Comparison of ENCODE assay signal across 9 mouse cellular contexts in the genomic region with DNA sequence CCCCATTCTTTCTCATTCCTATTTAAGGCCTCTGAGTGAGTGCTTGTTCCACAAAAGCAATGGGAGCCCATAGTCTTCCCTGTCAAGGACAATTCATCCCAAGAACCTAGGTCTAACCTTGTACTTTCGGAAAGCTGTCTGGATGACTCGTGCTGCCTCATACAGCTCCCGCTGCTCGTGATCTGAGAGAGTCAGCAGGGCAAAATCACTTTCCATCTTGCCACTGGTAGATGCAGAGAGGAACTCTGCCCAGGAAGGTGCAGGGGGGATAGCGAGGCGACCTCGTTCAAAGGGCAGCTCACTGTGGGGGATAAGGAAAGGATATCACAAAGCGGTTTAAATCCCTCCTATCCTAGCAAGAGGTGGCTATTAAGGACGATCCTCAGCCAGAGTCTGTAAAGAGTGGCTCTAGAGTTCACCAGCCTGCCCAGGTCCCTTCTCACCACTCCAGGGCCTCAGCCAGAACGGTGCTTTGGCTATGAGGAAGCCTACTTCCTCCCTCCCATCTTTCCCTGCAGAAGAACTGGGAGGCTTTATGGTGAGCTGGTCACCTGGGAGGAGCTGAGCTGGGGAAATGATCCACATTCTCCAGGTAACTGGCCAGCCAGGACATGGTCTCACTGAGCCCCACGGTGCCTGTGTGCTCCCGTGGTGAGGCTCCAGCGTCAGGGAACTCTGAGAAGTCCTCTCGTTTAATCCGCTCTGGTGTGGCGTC. TPM values are rescaled to one million over a fixed set of nuclear protein-coding genes. Genes with fewer than 3 reads are reported as not detected.
DNase-seq lines count a peak whose midpoint lies in the region; ATAC-seq and TF ChIP-seq lines count a peak whose summit lies in the region.
"Had no signal": no experiment of that assay in that cellular context is flagged by ENCODE, and none has a peak within 500 bp of the region (broad histone marks: within the 10 kb centered on the region; RNA-seq: fewer than 3 reads in every experiment).

No protein-coding gene starts in this region.

- H3K9me3 ChIP-seq in kidney, embryonic 16.5 days (ENCODE audit: low read length) = no peaks in the 10 kb centered on the region
- no peaks in the 10 kb centered on the region for H3K9me3 ChIP-seq in limb, embryonic 14.5 days (ENCODE audit: control insufficient read depth, low read length)

- 88% methylated on average over 16 of the region's 16 CpGs for WGBS in kidney, embryonic 16.5 days
- WGBS in limb, embryonic 14.5 days = 89% methylated on average over 16 of the region's 16 CpGs

- no peak overlapping the region for H3K27ac ChIP-seq in kidney, embryonic 16.5 days (ENCODE audit: low read length)
- H3K27ac ChIP-seq in limb, embryonic 14.5 days (replicated peaks; ENCODE audit: low read depth, low read length) = no peak overlapping the region

- H3K9ac ChIP-seq in kidney, embryonic 16.5 days (replicated peaks; ENCODE audit: low read length) = no peak overlapping the region
- H3K9ac ChIP-seq in limb, embryonic 14.5 days (ENCODE audit: low read depth, low read length, severe bottlenecking) = no peak overlapping the region

- H3K4me2 ChIP-seq in kidney, embryonic 16.5 days (replicated peaks; ENCODE audit: low read depth, low read length) = no peak overlapping the region
- H3K4me2 ChIP-seq in limb, embryonic 14.5 days (replicated peaks; ENCODE audit: low read depth, low read length, severe bottlenecking) = peak overlapping the region; percentile 87; the same call in 1 of the 2 replicates

- no peak for TF ChIP-seq POLR2A in limb, embryonic 14.5 days (IDR thresholded peaks at IDR 0.05; ENCODE audit: borderline replicate concordance, extremely low read depth, insufficient read depth, insufficient read length)

- H3K4me1 ChIP-seq in kidney, embryonic 16.5 days (ENCODE audit: insufficient read depth, low read length) = peaks cover 24% of the 10 kb centered on the region
- peaks cover 11% of the 10 kb centered on the region for H3K4me1 ChIP-seq in limb, embryonic 14.5 days (ENCODE audit: control insufficient read depth, insufficient read depth, low read length)

- no peak for ATAC-seq in kidney, embryonic 16.5 days (ENCODE audit: low FRiP score, low TSS enrichment)
- ATAC-seq in limb, embryonic 14.5 days (ENCODE audit: low FRiP score, low read depth) = no peak
- ATAC-seq: inflammation-experienced regulatory T-cells, adult 6 months had no signal

- H3K36me3 ChIP-seq in kidney, embryonic 16.5 days (ENCODE audit: insufficient read depth, low read length) = peaks cover 18% of the 10 kb centered on the region
- peaks cover 48% of the 10 kb centered on the region for H3K36me3 ChIP-seq in limb, embryonic 14.5 days (ENCODE audit: control insufficient read depth, insufficient read depth, low read length)

- H3K27me3 ChIP-seq in kidney, embryonic 16.5 days (ENCODE audit: insufficient read depth, low read length) = no peaks in the 10 kb centered on the region
- no peaks in the 10 kb centered on the region for H3K27me3 ChIP-seq in limb, embryonic 14.5 days (ENCODE audit: control insufficient read depth, insufficient read depth, low read length)

- H3K4me3 ChIP-seq in kidney, embryonic 16.5 days (ENCODE audit: low read length) = no peak overlapping the region
- H3K4me3 ChIP-seq in limb, embryonic 14.5 days (replicated peaks; ENCODE audit: low read length) = no peak overlapping the region

- DNase-seq in adrenal gland, postnatal 10 days = peak; percentile 48
- DNase-seq in adrenal gland, adult 8-10 months = no peak
- peak; percentile 46 for DNase-seq in kidney, adult 9 months
- DNase-seq in adrenal gland, postnatal 36 days = peak; percentile 45 to 54
- DNase-seq in limb, embryonic 14.5 days (ENCODE audit: low spot score) = no peak
- DNase-seq in cerebellum, adult 11 months = no peak
- no peak for DNase-seq in layer of hippocampus, postnatal 25 days (ENCODE audit: extremely low spot score in 1 of 2, low spot score in 1 of 2)

RNA-seq across cellular contexts. Expression of a gene that starts 2.3 kb away (rescaled TPM):
- total RNA-seq in adrenal gland, postnatal 10 days (2021) = 10 to 100 TPM; 66.5 to 72.6 TPM
- 100 to 1,000 TPM in 1 of 4 experiments, 10 to 100 TPM in 3; 79.2 to 112 (median 89.0) TPM for total RNA-seq in adrenal gland, adult 8-10 months (2022)
- 206 and 209 TPM in 2 replicates for polyA plus RNA-seq in kidney, embryonic 16.5 days (2015; fragmentation: Nextera tagmentation; extraction: Ambion mirVana)
- 10 to 100 TPM; 87.1 to 88.1 TPM for total RNA-seq in adrenal gland, postnatal 36 days (2021)
- polyA plus RNA-seq in limb, embryonic 14.5 days (2012; rRNA removed) = 63.3 and 93.7 TPM in 2 replicates
- polyA plus RNA-seq in limb, embryonic 14.5 days (2014; fragmentation: Nextera tagmentation; extraction: Ambion mirVana) = 97.0 and 98.1 TPM in 2 replicates
- 10 to 100 TPM; 48.7 to 48.8 TPM for total RNA-seq in layer of hippocampus, postnatal 25 days (2021)

RNA-seq across cellular contexts. Expression of a gene that starts 14.5 kb away (rescaled TPM):
- total RNA-seq in adrenal gland, postnatal 10 days (2021) = 100 to 1,000 TPM in 1 of 2 experiments, 10 to 100 TPM in 1; 89.5 to 224 TPM
- 10 to 100 TPM; 39.4 to 66.5 (median 54.7) TPM for total RNA-seq in adrenal gland, adult 8-10 months (2022)
- 23.1 and 28.0 TPM in 2 replicates for polyA plus RNA-seq in kidney, embryonic 16.5 days (2015; fragmentation: Nextera tagmentation; extraction: Ambion mirVana)
- total RNA-seq in adrenal gland, postnatal 36 days (2021) = 10 to 100 TPM; 21.2 to 35.5 TPM
- 75.3 and 84.6 TPM in 2 replicates for polyA plus RNA-seq in limb, embryonic 14.5 days (2012; rRNA removed)
- 60.3 and 89.9 TPM in 2 replicates for polyA plus RNA-seq in limb, embryonic 14.5 days (2014; fragmentation: Nextera tagmentation; extraction: Ambion mirVana)
- 1 to 10 TPM; 7.2 to 8.2 TPM for total RNA-seq in layer of hippocampus, postnatal 25 days (2021)

RNA-seq across cellular contexts. Expression of a gene that starts 16.4 kb away (rescaled TPM):
- total RNA-seq in adrenal gland, postnatal 10 days (2021) = 10 to 100 TPM; 34.3 to 43.8 TPM
- total RNA-seq in adrenal gland, adult 8-10 months (2022) = 10 to 100 TPM; 42.7 to 57.7 (median 49.8) TPM
- polyA plus RNA-seq in kidney, embryonic 16.5 days (2015; fragmentation: Nextera tagmentation; extraction: Ambion mirVana) = 12.7 and 17.0 TPM in 2 replicates
- total RNA-seq in adrenal gland, postnatal 36 days (2021) = 10 to 100 TPM; 36.5 to 45.7 TPM
- polyA plus RNA-seq in limb, embryonic 14.5 days (2012; rRNA removed) = 20.3 and 26.6 TPM in 2 replicates
- 14.4 and 16.6 TPM in 2 replicates for polyA plus RNA-seq in limb, embryonic 14.5 days (2014; fragmentation: Nextera tagmentation; extraction: Ambion mirVana)
- total RNA-seq in layer of hippocampus, postnatal 25 days (2021) = 100 to 1,000 TPM; 326 to 389 TPM

RNA-seq across cellular contexts. Expression of a gene that starts 17.0 kb away (rescaled TPM):
- total RNA-seq in adrenal gland, postnatal 10 days (2021) = 100 to 1,000 TPM; 677 to 708 TPM
- 1,000 to 10,000 TPM in 1 of 4 experiments, 100 to 1,000 TPM in 3; 582 to 1,056 (median 737) TPM for total RNA-seq in adrenal gland, adult 8-10 months (2022)
- 1,671 and 1,948 TPM in 2 replicates for polyA plus RNA-seq in kidney, embryonic 16.5 days (2015; fragmentation: Nextera tagmentation; extraction: Ambion mirVana)
- 100 to 1,000 TPM; 853 to 925 TPM for total RNA-seq in adrenal gland, postnatal 36 days (2021)
- polyA plus RNA-seq in limb, embryonic 14.5 days (2012; rRNA removed) = 946 and 1,024 TPM in 2 replicates
- polyA plus RNA-seq in limb, embryonic 14.5 days (2014; fragmentation: Nextera tagmentation; extraction: Ambion mirVana) = 1,646 and 1,675 TPM in 2 replicates
- total RNA-seq in layer of hippocampus, postnatal 25 days (2021) = 100 to 1,000 TPM; 376 to 385 TPM

RNA-seq across cellular contexts. Expression of a gene that starts 24.2 kb away (rescaled TPM):
- total RNA-seq in adrenal gland, postnatal 10 days (2021) = 100 to 1,000 TPM; 180 to 220 TPM
- total RNA-seq in adrenal gland, adult 8-10 months (2022) = 100 to 1,000 TPM; 121 to 137 (median 127) TPM
- polyA plus RNA-seq in kidney, embryonic 16.5 days (2015; fragmentation: Nextera tagmentation; extraction: Ambion mirVana) = 229 and 235 TPM in 2 replicates
- total RNA-seq in adrenal gland, postnatal 36 days (2021) = 100 to 1,000 TPM; 127 to 165 TPM
- 134 and 150 TPM in 2 replicates for polyA plus RNA-seq in limb, embryonic 14.5 days (2012; rRNA removed)
- polyA plus RNA-seq in limb, embryonic 14.5 days (2014; fragmentation: Nextera tagmentation; extraction: Ambion mirVana) = 159 and 163 TPM in 2 replicates
- 100 to 1,000 TPM; 127 to 129 TPM for total RNA-seq in layer of hippocampus, postnatal 25 days (2021)

Comparison
In these comparisons a context has a peak if more than half of its experiments do, and no peak if none do; other contexts are left out.
1. DNase-seq: peak in adrenal gland, postnatal 10 days (single experiment), kidney, adult 9 months (single experiment) and adrenal gland, postnatal 36 days (2 of 2); none in adrenal gland, adult 8-10 months (single experiment), limb, embryonic 14.5 days (single experiment), cerebellum, adult 11 months (single experiment) and layer of hippocampus, postnatal 25 days (0 of 2).
2. RNA of a gene that starts 16.4 kb away (total RNA-seq): 326 to 389 TPM in layer of hippocampus, postnatal 25 days; 42.7 to 57.7 TPM in adrenal gland, adult 8-10 months, 36.5 to 45.7 TPM in adrenal gland, postnatal 36 days and 34.3 to 43.8 TPM in adrenal gland, postnatal 10 days; every median in the first group is over 4 times any median in the second.